Mouse (Mus musculus) T-helper 2 cell (primary cell): ENCODE data around the gene Rptor.

ENCODE experiments used
- in situ Hi-C: fragments of 300-600 bp; cut with MboI, MseI; formaldehyde crosslinking; loops from one replicate; pipeline ENCODE4 v1.15.1; 2025; ENCODE audit warnings: high pct_unique_total_duplicates

Rptor gene

GRCm38 (mm10) chr11:119687316-119687715, 84.6 kb downstream of the Rptor start:
- in situ Hi-C loops, result no loop called here

GRCm38 (mm10) chr11:119687966-119688365, 85.3 kb downstream of the Rptor start:
- in situ Hi-C loops, result no loop called here

GRCm38 (mm10) chr11:119689936-119690335, 87.2 kb downstream of the Rptor start:
- in situ Hi-C loops, result no loop called here

- in situ Hi-C loops, result no loop called here
Measured at GRCm38 (mm10) chr11:119692196-119692910, 89.6 kb downstream of the Rptor start.

GRCm38 (mm10) chr11:119692911-119693261, 90.2 kb downstream of the Rptor start:
- in situ Hi-C loops, result no loop called here

GRCm38 (mm10) chr11:119694146-119694860, 91.6 kb downstream of the Rptor start:
- in situ Hi-C loops, result no loop called here

GRCm38 (mm10) chr11:119696401-119696800, 93.7 kb downstream of the Rptor start:
- in situ Hi-C loops, result no loop called here

- in situ Hi-C loops, result no loop called here
Measured at GRCm38 (mm10) chr11:119705381-119706066, 102.8 kb downstream of the Rptor start.

- in situ Hi-C loops, result no loop called here
Measured at GRCm38 (mm10) chr11:119707259-119707658, 104.6 kb downstream of the Rptor start.

- in situ Hi-C loops, result no loop called here
Measured at GRCm38 (mm10) chr11:119709239-119709638, 106.5 kb downstream of the Rptor start.

- in situ Hi-C loops, result no loop called here
Measured at GRCm38 (mm10) chr11:119710338-119710737, 107.6 kb downstream of the Rptor start.

GRCm38 (mm10) chr11:119710822-119711221, 108.1 kb downstream of the Rptor start:
- in situ Hi-C loops, result no loop called here

- in situ Hi-C loops, result no loop called here
Measured at GRCm38 (mm10) chr11:119715437-119715836, 112.7 kb downstream of the Rptor start.

- in situ Hi-C loops, result no loop called here
Measured at GRCm38 (mm10) chr11:119715841-119716596, 113.3 kb downstream of the Rptor start.

GRCm38 (mm10) chr11:119718115-119718514, 115.4 kb downstream of the Rptor start:
- in situ Hi-C loops, result no loop called here

- in situ Hi-C loops, result no loop called here
Measured at GRCm38 (mm10) chr11:119720101-119721048, 117.7 kb downstream of the Rptor start.

GRCm38 (mm10) chr11:119724709-119725108, 122.0 kb downstream of the Rptor start:
- in situ Hi-C loops, result no loop called here

- in situ Hi-C loops, result no loop called here
Measured at GRCm38 (mm10) chr11:119731382-119731781, 128.7 kb downstream of the Rptor start.

GRCm38 (mm10) chr11:119732362-119732761, 129.7 kb downstream of the Rptor start:
- in situ Hi-C loops, result no loop called here

- in situ Hi-C loops, result no loop called here
Measured at GRCm38 (mm10) chr11:119732961-119733656, 130.4 kb downstream of the Rptor start.
